Mouse (Mus musculus): ENCODE results near the gene Acin1.

DNA sequence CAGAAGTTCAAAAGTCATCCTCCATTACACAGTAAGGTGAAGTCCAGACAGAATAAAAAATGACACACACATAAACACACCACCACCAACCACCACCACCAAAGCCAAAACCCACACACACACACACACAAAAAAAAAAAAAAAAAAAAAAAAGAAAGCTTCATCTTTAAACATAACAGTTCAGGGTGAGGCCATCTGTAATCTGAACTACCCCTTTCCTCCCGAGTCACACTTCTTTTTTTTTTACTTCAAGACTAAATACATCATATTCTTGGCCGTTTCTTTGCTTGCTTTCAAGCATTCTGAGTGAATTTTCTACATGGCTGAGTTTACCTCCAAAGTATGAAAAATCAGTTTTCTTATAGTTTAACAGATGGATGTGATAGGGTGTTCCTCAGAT lies 85.1 kb downstream of the Acin1 start:
- TF ChIP-seq CTCF (IDR thresholded peaks at IDR 0.05; ENCODE audit: low read depth, low read length) (no peak), POLR2A (IDR thresholded peaks at IDR 0.05; ENCODE audit: extremely low read depth, insufficient read depth, low read length) (no peak)
